Mouse (Mus musculus) stomach, postnatal 0 days (tissue): ENCODE data around the gene Olfr1112. TPM values are rescaled to one million over a fixed set of nuclear protein-coding genes. Genes with fewer than 3 reads are reported as not detected.
"Not testable (repeated sequence)": the region's sequence is repeated elsewhere in the genome, so short reads cannot be mapped to it uniquely, and the experiment has no call there.

Source experiments
- ATAC-seq: fragments of 200-750 bp; cut with Nextera tagmentation; 2 replicates; pipeline ENCODE4 v1.8.0; 2017; ENCODE audit not compliant: low FRiP score, low TSS enrichment
- DNase-seq: peaks from one replicate; pipeline ENCODE4 v3.0.0-alpha.2; 2016; ENCODE audit warnings: low spot score
- H3K27ac ChIP-seq: fragments of 300-500 bp; sonication (generic); replicated peaks from 2 replicates; pipeline ENCODE4 v1.5.1; 2014; ENCODE audit warnings: mild to moderate bottlenecking, control low read depth
- H3K27me3 ChIP-seq: fragments of 300-500 bp; sonication (generic); 2 replicates; pipeline ENCODE4 v1.6.1; 2014; ENCODE audit warnings: low read length; ENCODE audit not compliant: control insufficient read depth, insufficient read depth
- H3K36me3 ChIP-seq: fragments of 300-500 bp; sonication (generic); 2 replicates; pipeline ENCODE4 v1.6.1; 2014; ENCODE audit warnings: low read length, mixed read lengths; ENCODE audit not compliant: control insufficient read depth, insufficient read depth
- H3K4me1 ChIP-seq: fragments of 300-500 bp; sonication (generic); replicated peaks from 2 replicates; pipeline ENCODE4 v1.6.1; 2014; ENCODE audit warnings: antibody characterized with exemption; ENCODE audit not compliant: control insufficient read depth, insufficient read depth
- H3K4me2 ChIP-seq: fragments of 300-500 bp; sonication (generic); replicated peaks from 2 replicates; pipeline ENCODE4 v1.6.1; 2014; ENCODE audit warnings: low read depth, mild to moderate bottlenecking, control low read depth, moderate library complexity
- H3K4me3 ChIP-seq: fragments of 300-500 bp; sonication (generic); 2 replicates; pipeline ENCODE4 v1.5.1; 2014; ENCODE audit warnings: low read depth, low read length, control low read depth
- H3K9ac ChIP-seq: fragments of 300-500 bp; sonication (generic); 2 replicates; pipeline ENCODE4 v1.6.1; 2014; ENCODE audit warnings: mild to moderate bottlenecking, low read length, control low read depth, mixed read lengths
- H3K9me3 ChIP-seq: fragments of 300-500 bp; sonication (generic); 2 replicates; pipeline ENCODE4 v1.6.1; 2016; ENCODE audit warnings: low read length; ENCODE audit not compliant: control insufficient read depth
- CTCF ChIP-seq: IDR thresholded peaks from 2 replicates; pipeline ENCODE4 v1.5.1; 2016; ENCODE audit warnings: antibody characterized with exemption, low read depth, mild to moderate bottlenecking, moderate library complexity
- EP300 ChIP-seq: optimal IDR thresholded peaks from 2 replicates; pipeline ENCODE3; 2016; ENCODE audit warnings: antibody characterized with exemption
- WGBS: fragments of 180-500 bp; shearing (Covaris S2); extraction: QIAGEN DNeasy Blood & Tissue Kit; methylation state at CpG from one replicate; pipeline ENCODE4 v1.1.7; 2014; 5-methylcytosine and 5-hydroxymethylcytosine counted together
- polyA plus RNA-seq: library from polyadenylated mRNA; unstranded; fragments of >200 nt; fragmentation: Nextera tagmentation; extraction: Ambion mirVana; gene quantifications from 2 replicates; pipeline ENCODE4 v1.2.1, GENCODE M21; 2015

The Olfr1112 gene
- polyA plus RNA-seq: not detected in 2 replicates

GRCm38 (mm10) chr2:87187498-87187897 is at the start of gene Olfr1112:
TSS of gene Olfr1112 (plus strand) at chr2:87187798.
- no peak for ATAC-seq
- Histone ChIP-seq H3K27me3 (no peaks in the 10 kb centered on the region), H3K27ac (no peak within 1 kb of the TSS), H3K9me3 (no peaks in the 10 kb centered on the region), H3K36me3 (no peaks in the 10 kb centered on the region), H3K4me3 (no peak within 1 kb of the TSS), H3K4me1 (no peaks in the 10 kb centered on the region), H3K4me2 (no peak within 1 kb of the TSS), H3K9ac (no peak within 1 kb of the TSS)
- TF ChIP-seq EP300 (no peak), CTCF (no peak)
- DNase-seq: no peak
- 70% methylated on average over 1 of the region's 1 CpGs for WGBS

- ATAC-seq (no peak), DNase-seq (no peak)
- Histone ChIP-seq H3K9me3 (no peaks in the 10 kb centered on the region), H3K4me3 (no peak within 1 kb of the TSS), H3K27me3 (no peaks in the 10 kb centered on the region), H3K36me3 (no peaks in the 10 kb centered on the region), H3K27ac (no peak within 1 kb of the TSS), H3K4me2 (no peak within 1 kb of the TSS), H3K9ac (no peak within 1 kb of the TSS), H3K4me1 (no peaks in the 10 kb centered on the region)
- TF ChIP-seq EP300 (no peak), CTCF (no peak)
- 67% methylated on average over 1 of the region's 1 CpGs for WGBS
These were observed 47.4 kb upstream of the Olfr1112 start, which contains the start of gene Olfr1110 for GRCm38 (mm10) chr2:87140200-87140599. TSS of gene Olfr1110 (minus strand) at chr2:87140300.

GRCm38 (mm10) chr2:87152524-87152923 is 35.1 kb upstream of the Olfr1112 start, which contains the start of gene Olfr1111:
TSS of gene Olfr1111 (minus strand) at chr2:87152624.
- Histone ChIP-seq H3K4me1 (no peaks in the 10 kb centered on the region), H3K9me3 (no peaks in the 10 kb centered on the region), H3K27me3 (no peaks in the 10 kb centered on the region), H3K27ac (no peak within 1 kb of the TSS), H3K4me3 (no peak within 1 kb of the TSS), H3K9ac (no peak within 1 kb of the TSS), H3K4me2 (no peak within 1 kb of the TSS), H3K36me3 (no peaks in the 10 kb centered on the region)
- ATAC-seq: no peak
- no peak for DNase-seq
- TF ChIP-seq CTCF (no peak), EP300 (no peak)

- not testable (repeated sequence) for H3K36me3 ChIP-seq, H3K9me3 ChIP-seq, ATAC-seq, H3K27ac ChIP-seq, H3K9ac ChIP-seq, H3K4me2 ChIP-seq, H3K4me3 ChIP-seq, H3K27me3 ChIP-seq, DNase-seq, H3K4me1 ChIP-seq
- WGBS: 68% methylated on average over 2 of the region's 2 CpGs
These were observed 19.9 kb upstream of the Olfr1112 start for GRCm38 (mm10) chr2:87167731-87168130.

GRCm38 (mm10) chr2:87208670-87209069 is 21.1 kb downstream of the Olfr1112 start, which contains the start of gene Olfr1113:
TSS of gene Olfr1113 (plus strand) at chr2:87208970.
- no peak within 1 kb of the TSS for H3K4me3 ChIP-seq
- no peak within 1 kb of the TSS for H3K4me2 ChIP-seq
- 78% methylated on average over 2 of the region's 2 CpGs for WGBS
- H3K27ac ChIP-seq: no peak within 1 kb of the TSS
- no peak for ATAC-seq
- TF ChIP-seq CTCF: no peak
- TF ChIP-seq EP300: no peak
- DNase-seq: no peak
- no peaks in the 10 kb centered on the region for H3K36me3 ChIP-seq
- no peaks in the 10 kb centered on the region for H3K27me3 ChIP-seq
- H3K9ac ChIP-seq: no peak within 1 kb of the TSS
- no peaks in the 10 kb centered on the region for H3K9me3 ChIP-seq
- H3K4me1 ChIP-seq: no peaks in the 10 kb centered on the region

Other genes starting within 250 kb of the Olfr1112 start
- gene Olfr1099, start 227.1 kb upstream of the Olfr1112 start, polyA plus RNA-seq: not detected in 2 replicates
- not detected in 2 replicates for gene Olfr1100, start 207.8 kb upstream of the Olfr1112 start, polyA plus RNA-seq
- gene Olfr1101, start 196.6 kb upstream of the Olfr1112 start, polyA plus RNA-seq: not detected in 2 replicates
- gene Olfr1102, start 189.4 kb upstream of the Olfr1112 start, polyA plus RNA-seq: not detected in 2 replicates
- not detected in 2 replicates for gene Olfr1104, start 160.7 kb upstream of the Olfr1112 start, polyA plus RNA-seq
- gene Olfr1105, start 151.3 kb upstream of the Olfr1112 start, polyA plus RNA-seq: not detected in 2 replicates
- gene Olfr1106, start 135.5 kb upstream of the Olfr1112 start, polyA plus RNA-seq: not detected in 2 replicates
- gene Olfr1107, start 112.0 kb upstream of the Olfr1112 start, polyA plus RNA-seq: not detected in 2 replicates
- gene Olfr1109, start 91.8 kb upstream of the Olfr1112 start, polyA plus RNA-seq: not detected in 2 replicates
- gene Olfr259, start 73.2 kb upstream of the Olfr1112 start, polyA plus RNA-seq: not detected in 2 replicates
- not detected in 2 replicates for gene Olfr1110, start 47.5 kb upstream of the Olfr1112 start, polyA plus RNA-seq
- not detected in 2 replicates for gene Olfr1111, start 35.2 kb upstream of the Olfr1112 start, polyA plus RNA-seq
- not detected in 2 replicates for gene Olfr1113, start 21.2 kb downstream of the Olfr1112 start, polyA plus RNA-seq
- not detected in 2 replicates for gene Olfr1115, start 60.2 kb downstream of the Olfr1112 start, polyA plus RNA-seq
- 0.01 TPM in 1 of 2 replicates, not detected in the other for gene Olfr1116, start 79.7 kb downstream of the Olfr1112 start, polyA plus RNA-seq
- not detected in 2 replicates for gene Olfr1118, start 119.8 kb downstream of the Olfr1112 start, polyA plus RNA-seq
- gene Olfr1120, start 167.0 kb downstream of the Olfr1112 start, polyA plus RNA-seq: not detected in 2 replicates
- gene Olfr1121, start 182.1 kb downstream of the Olfr1112 start, polyA plus RNA-seq: not detected in 2 replicates
- gene Olfr1122, start 198.1 kb downstream of the Olfr1112 start, polyA plus RNA-seq: not detected in 2 replicates
- gene Olfr1123, start 228.8 kb downstream of the Olfr1112 start, polyA plus RNA-seq: not detected in 2 replicates
- 0.05 TPM in 1 of 2 replicates, not detected in the other for gene Olfr1124, start 242.5 kb downstream of the Olfr1112 start, polyA plus RNA-seq